ENCODE assay signal across 8 mouse cellular contexts in genomic region chr6:91181320-91181719, GRCm38 (mm10). TPM values are rescaled to one million over a fixed set of nuclear protein-coding genes. Genes with fewer than 3 reads are reported as not detected.
DNase-seq lines count a peak whose midpoint lies in the region; ATAC-seq lines count a peak whose summit lies in the region.

No protein-coding gene starts in this region.

- H3K4me1 ChIP-seq in heart, embryonic 12.5 days (replicated peaks), result peaks cover 24% of the 10 kb centered on the region

- WGBS in heart, embryonic 12.5 days, result 58% methylated on average over 2 of the region's 2 CpGs

- no peaks in the 10 kb centered on the region for H3K9me3 ChIP-seq in heart, embryonic 12.5 days (replicated peaks)

- no peak overlapping the region for H3K4me3 ChIP-seq in heart, embryonic 12.5 days

- H3K27me3 ChIP-seq in heart, embryonic 12.5 days (replicated peaks), result 0 out of 2 replicates have a peak, but pooled peaks cover 16% of the 10 kb centered on the region

- no peak overlapping the region for H3K4me2 ChIP-seq in heart, embryonic 12.5 days

- no peak overlapping the region for H3K9ac ChIP-seq in heart, embryonic 12.5 days

- peak; percentile 92 to 96 for DNase-seq in heart, adult 18-20 months
- DNase-seq in adipocyte (ENCODE audit: low spot score), result peak; percentile 96
- peak; percentile 82 for DNase-seq in gastrocnemius, postnatal 10 days
- peak; percentile 47 to 67 for DNase-seq in kidney, postnatal 4 days
- no peak for DNase-seq in thymus, postnatal 14 days
- DNase-seq in MN1 (ENCODE audit: low spot score), result no peak

- no peak overlapping the region for H3K27ac ChIP-seq in heart, embryonic 12.5 days (ENCODE audit: poor library complexity, severe bottlenecking)

- no peak for ATAC-seq in heart, embryonic 12.5 days (ENCODE audit: insufficient number of reproducible peaks, low FRiP score)
- ATAC-seq in erythroid progenitor cell, adult 5-6 weeks (replicated peaks; ENCODE audit: low FRiP score, poor library complexity, severe bottlenecking), result no peak

- H3K36me3 ChIP-seq in heart, embryonic 12.5 days, result no peaks in the 10 kb centered on the region

RNA-seq across cellular contexts. Expression of gene Hdac11, which starts 24.9 kb away (rescaled TPM):
- total RNA-seq in heart, adult 18-20 months (2021), result 10 to 100 TPM; 20.9 to 21.3 TPM
- polyA plus RNA-seq in heart, embryonic 12.5 days (2016; fragmentation: Nextera tagmentation; extraction: Ambion mirVana), result 8.8 and 9.0 TPM in 2 replicates
- total RNA-seq in gastrocnemius, postnatal 10 days (2021), result 10 to 100 TPM; 14.1 to 17.2 TPM
- total RNA-seq in erythroid progenitor cell, adult 5-6 weeks (2015; ENCODE audit: low replicate concordance), result 15.1 and 20.1 TPM in 2 replicates
- total RNA-seq in erythroid progenitor cell, adult 5-6 weeks (2017; ENCODE audit: low replicate concordance), result 7.7 and 13.8 TPM in 2 replicates

RNA-seq across cellular contexts. Expression of gene Fbln2, which starts 30.9 kb away (rescaled TPM):
- total RNA-seq in heart, adult 18-20 months (2021), result 10 to 100 TPM; 42.0 to 43.1 TPM
- 210 and 213 TPM in 2 replicates for polyA plus RNA-seq in heart, embryonic 12.5 days (2016; fragmentation: Nextera tagmentation; extraction: Ambion mirVana)
- total RNA-seq in gastrocnemius, postnatal 10 days (2021), result 10 to 100 TPM; 63.3 to 73.2 TPM
- total RNA-seq in erythroid progenitor cell, adult 5-6 weeks (2015; ENCODE audit: low replicate concordance), result not detected in 2 replicates
- total RNA-seq in erythroid progenitor cell, adult 5-6 weeks (2017; ENCODE audit: low replicate concordance), result not detected in 2 replicates

Comparison
In these comparisons a context has a peak if more than half of its experiments do, and no peak if none do; other contexts are left out.
1. DNase-seq: peak in heart, adult 18-20 months (2 of 2), adipocyte (single experiment), gastrocnemius, postnatal 10 days (single experiment) and kidney, postnatal 4 days (2 of 2); none in thymus, postnatal 14 days (single experiment) and MN1 (single experiment).
2. RNA of gene Fbln2, which starts 30.9 kb away (total RNA-seq): 63.3 to 73.2 TPM in gastrocnemius, postnatal 10 days and 42.0 to 43.1 TPM in heart, adult 18-20 months; not detected in erythroid progenitor cell, adult 5-6 weeks; every median in the first group is over 10 times any median in the second.